Mouse (Mus musculus): Measurements from ENCODE around the gene Eml3. TPM values are rescaled to one million over a fixed set of nuclear protein-coding genes. Genes with fewer than 3 reads are reported as not detected.
A peak's percentile ranks its signal among the peaks of the same experiment; 100 is the strongest.

The Eml3 gene
- polyA plus RNA-seq, 1 experiment from 2014 or later = 17.0 TPM

- H3K4me3 ChIP-seq (ENCODE audit: inconsistent target) = peak overlapping the region; percentile 67
- 54% methylated on average over 16 of the region's 16 CpGs for WGBS (ENCODE audit: missing documents)
- no peak overlapping the region for H3K27ac ChIP-seq
- peaks cover 28% of the 10 kb centered on the region for H3K36me3 ChIP-seq (ENCODE audit: inconsistent target)
- H3K79me2 ChIP-seq (ENCODE audit: inconsistent target) = peaks cover 29% of the 10 kb centered on the region
Observed at GRCm38 (mm10) chr19:8928689-8929223, 596 bp upstream of the Eml3 start.

GRCm38 (mm10) chr19:8930117-8930516 is 765 bp downstream of the Eml3 start:
- Histone ChIP-seq H3K36me3 (ENCODE audit: inconsistent target) (peaks cover 42% of the 10 kb centered on the region), H3K4me3 (ENCODE audit: inconsistent target) (peak overlapping the region; percentile 67), H3K79me2 (ENCODE audit: inconsistent target) (peaks cover 18% of the 10 kb centered on the region; the same call in 1 of the 2 replicates), H3K27ac (no peak overlapping the region)
- WGBS (ENCODE audit: missing documents) = 6% methylated on average over 11 of the region's 11 CpGs

GRCm38 (mm10) chr19:8930771-8931170 is 1.4 kb downstream of the Eml3 start:
- WGBS (ENCODE audit: missing documents) = 83% methylated on average over 7 of the region's 7 CpGs
- peaks cover 14% of the 10 kb centered on the region; the same call in 1 of the 2 replicates for H3K79me2 ChIP-seq (ENCODE audit: inconsistent target)
- H3K36me3 ChIP-seq (ENCODE audit: inconsistent target) = peaks cover 39% of the 10 kb centered on the region
- no peak overlapping the region for H3K27ac ChIP-seq
- peak overlapping the region; percentile 67; the same call in 1 of the 2 replicates for H3K4me3 ChIP-seq (ENCODE audit: inconsistent target)

- H3K4me3 ChIP-seq (ENCODE audit: inconsistent target) = no peak overlapping the region
- WGBS (ENCODE audit: missing documents) = 97% methylated on average over 2 of the region's 2 CpGs
- H3K79me2 ChIP-seq (ENCODE audit: inconsistent target) = no peaks in the 10 kb centered on the region
- peaks cover 44% of the 10 kb centered on the region for H3K36me3 ChIP-seq (ENCODE audit: inconsistent target)
- H3K27ac ChIP-seq = no peak overlapping the region
Observed at GRCm38 (mm10) chr19:8936736-8937135, 7.4 kb downstream of the Eml3 start.

- Histone ChIP-seq H3K36me3 (ENCODE audit: inconsistent target) (peaks cover 20% of the 10 kb centered on the region; the same call in 1 of the 2 replicates), H3K4me3 (ENCODE audit: inconsistent target) (no peak overlapping the region), H3K27ac (no peak overlapping the region), H3K79me2 (ENCODE audit: inconsistent target) (peaks cover 35% of the 10 kb centered on the region)
- WGBS (ENCODE audit: missing documents) = 92% methylated on average over 15 of the region's 15 CpGs
Observed at GRCm38 (mm10) chr19:8940526-8941133, 11.3 kb downstream of the Eml3 start.

- H3K4me3 ChIP-seq (ENCODE audit: inconsistent target) = peak overlapping the region; percentile 62; the same call in 1 of the 2 replicates
- peaks cover 40% of the 10 kb centered on the region for H3K79me2 ChIP-seq (ENCODE audit: inconsistent target)
- H3K36me3 ChIP-seq (ENCODE audit: inconsistent target) = peaks cover 25% of the 10 kb centered on the region; the same call in 1 of the 2 replicates
- peak overlapping the region; percentile 57 for H3K27ac ChIP-seq
- 75% methylated on average over 10 of the region's 10 CpGs for WGBS (ENCODE audit: missing documents)
Observed at GRCm38 (mm10) chr19:8941136-8941514, 11.8 kb downstream of the Eml3 start.

GRCm38 (mm10) chr19:8941515-8942217 is 12.3 kb downstream of the Eml3 start, which contains the start of gene Mta2:
TSS of gene Mta2 (plus strand) at chr19:8941875.
- H3K27ac ChIP-seq = peak within 1 kb of the TSS; percentile 57
- peaks cover 46% of the 10 kb centered on the region for H3K79me2 ChIP-seq (ENCODE audit: inconsistent target)
- H3K4me3 ChIP-seq (ENCODE audit: inconsistent target) = peak within 1 kb of the TSS; percentile 62
- 3% methylated on average over 51 of the region's 64 CpGs for WGBS (ENCODE audit: missing documents)
- H3K36me3 ChIP-seq (ENCODE audit: inconsistent target) = peaks cover 24% of the 10 kb centered on the region; the same call in 1 of the 2 replicates

GRCm38 (mm10) chr19:8942276-8942964 is 13.1 kb downstream of the Eml3 start:
- H3K36me3 ChIP-seq (ENCODE audit: inconsistent target) = peaks cover 22% of the 10 kb centered on the region
- H3K79me2 ChIP-seq (ENCODE audit: inconsistent target) = peaks cover 53% of the 10 kb centered on the region
- under 1% methylated on average over 43 of the region's 46 CpGs for WGBS (ENCODE audit: missing documents)
- H3K4me3 ChIP-seq (ENCODE audit: inconsistent target) = peak overlapping the region; percentile 62
- peak overlapping the region; percentile 57 for H3K27ac ChIP-seq

GRCm38 (mm10) chr19:8943047-8943446 is 13.7 kb downstream of the Eml3 start:
- 41% methylated on average over 2 of the region's 2 CpGs for WGBS (ENCODE audit: missing documents)
- peaks cover 56% of the 10 kb centered on the region for H3K79me2 ChIP-seq (ENCODE audit: inconsistent target)
- H3K27ac ChIP-seq = peak overlapping the region; percentile 57
- peak overlapping the region; percentile 62 for H3K4me3 ChIP-seq (ENCODE audit: inconsistent target)
- H3K36me3 ChIP-seq (ENCODE audit: inconsistent target) = peaks cover 26% of the 10 kb centered on the region

GRCm38 (mm10) chr19:8944062-8944461 is 14.7 kb downstream of the Eml3 start:
- Histone ChIP-seq H3K79me2 (ENCODE audit: inconsistent target) (peaks cover 56% of the 10 kb centered on the region), H3K4me3 (ENCODE audit: inconsistent target) (no peak overlapping the region; the same call in 1 of the 2 replicates), H3K36me3 (ENCODE audit: inconsistent target) (peaks cover 36% of the 10 kb centered on the region), H3K27ac (no peak overlapping the region)
- 9% methylated on average over 4 of the region's 5 CpGs for WGBS (ENCODE audit: missing documents)

- 18% methylated on average over 5 of the region's 5 CpGs for WGBS (ENCODE audit: missing documents)
- peaks cover 43% of the 10 kb centered on the region for H3K36me3 ChIP-seq (ENCODE audit: inconsistent target)
- peak overlapping the region; percentile 13; the same call in 1 of the 2 replicates for H3K4me3 ChIP-seq (ENCODE audit: inconsistent target)
- H3K27ac ChIP-seq = peak overlapping the region; percentile 38; the same call in 1 of the 2 replicates
- H3K79me2 ChIP-seq (ENCODE audit: inconsistent target) = peaks cover 56% of the 10 kb centered on the region
Observed at GRCm38 (mm10) chr19:8944750-8945149, 15.4 kb downstream of the Eml3 start.

- Histone ChIP-seq H3K27ac (peak overlapping the region; percentile 38; the same call in 1 of the 2 replicates), H3K79me2 (ENCODE audit: inconsistent target) (peaks cover 56% of the 10 kb centered on the region), H3K4me3 (ENCODE audit: inconsistent target) (peak overlapping the region; percentile 13; the same call in 1 of the 2 replicates), H3K36me3 (ENCODE audit: inconsistent target) (peaks cover 46% of the 10 kb centered on the region)
- 45% methylated on average over 6 of the region's 6 CpGs for WGBS (ENCODE audit: missing documents)
Observed at GRCm38 (mm10) chr19:8945251-8945650, 15.9 kb downstream of the Eml3 start.

- no peak overlapping the region for H3K27ac ChIP-seq
- 95% methylated on average over 7 of the region's 7 CpGs for WGBS (ENCODE audit: missing documents)
- peaks cover 62% of the 10 kb centered on the region for H3K36me3 ChIP-seq (ENCODE audit: inconsistent target)
- no peak overlapping the region for H3K4me3 ChIP-seq (ENCODE audit: inconsistent target)
- peaks cover 56% of the 10 kb centered on the region for H3K79me2 ChIP-seq (ENCODE audit: inconsistent target)
Observed at GRCm38 (mm10) chr19:8946929-8947328, 17.6 kb downstream of the Eml3 start.

GRCm38 (mm10) chr19:8950190-8950589 is 20.8 kb downstream of the Eml3 start:
- H3K36me3 ChIP-seq (ENCODE audit: inconsistent target) = peaks cover 65% of the 10 kb centered on the region
- 86% methylated on average over 2 of the region's 5 CpGs for WGBS (ENCODE audit: missing documents)
- H3K4me3 ChIP-seq (ENCODE audit: inconsistent target) = no peak overlapping the region
- H3K27ac ChIP-seq = no peak overlapping the region
- H3K79me2 ChIP-seq (ENCODE audit: inconsistent target) = peaks cover 40% of the 10 kb centered on the region

All from macrophage (primary cell).